Mouse (Mus musculus) midbrain, postnatal 0 days (tissue): Measurements from ENCODE around the gene Ano2. TPM values are rescaled to one million over a fixed set of nuclear protein-coding genes. Genes with fewer than 3 reads are reported as not detected.

Experiments used
- ATAC-seq: fragments of 200-750 bp; cut with Nextera tagmentation; 2 replicates; pipeline ENCODE4 v1.8.0; 2017; ENCODE audit warnings: moderate number of reproducible peaks, mild to moderate bottlenecking, moderate TSS enrichment, moderate library complexity; ENCODE audit not compliant: low FRiP score
- DNase-seq: peaks from one replicate; pipeline ENCODE4 v3.0.0-alpha.2; 2015; ENCODE audit warnings: low spot score
- H3K27ac ChIP-seq: fragments of 300-500 bp; sonication (generic); 2 replicates; pipeline ENCODE4 v1.5.1; 2014; ENCODE audit warnings: low read depth, mild to moderate bottlenecking, low read length, mixed read lengths
- H3K27me3 ChIP-seq: fragments of 300-500 bp; sonication (generic); 2 replicates; pipeline ENCODE4 v1.6.1; 2014; ENCODE audit warnings: low read length, control low read depth, mixed read lengths; ENCODE audit not compliant: insufficient read depth
- H3K36me3 ChIP-seq: fragments of 300-500 bp; sonication (generic); 2 replicates; pipeline ENCODE4 v1.6.1; 2014; ENCODE audit warnings: low read length, control low read depth, mixed read lengths; ENCODE audit not compliant: insufficient read depth
- H3K4me1 ChIP-seq: fragments of 300-500 bp; sonication (generic); 2 replicates; pipeline ENCODE4 v1.6.1; 2014; ENCODE audit warnings: mild to moderate bottlenecking, control low read depth, antibody characterized with exemption, low read length, mixed read lengths; ENCODE audit not compliant: insufficient read depth
- H3K4me2 ChIP-seq: fragments of 300-500 bp; sonication (generic); 2 replicates; pipeline ENCODE4 v1.6.1; 2014; ENCODE audit warnings: low read depth, mild to moderate bottlenecking, low read length, mixed read lengths; ENCODE audit not compliant: poor library complexity, severe bottlenecking
- H3K4me3 ChIP-seq: fragments of 300-500 bp; sonication (generic); 2 replicates; pipeline ENCODE4 v1.5.1; 2014; ENCODE audit warnings: low read depth, mild to moderate bottlenecking, low read length, moderate library complexity
- H3K9ac ChIP-seq: fragments of 300-500 bp; sonication (generic); replicated peaks from 2 replicates; pipeline ENCODE4 v1.6.1; 2014; ENCODE audit warnings: mild to moderate bottlenecking, low read length, moderate library complexity, mixed read lengths; ENCODE audit not compliant: poor library complexity, severe bottlenecking
- H3K9me3 ChIP-seq: fragments of 300-500 bp; sonication (generic); 2 replicates; pipeline ENCODE4 v1.6.1; 2016; ENCODE audit warnings: low read length, control low read depth
- CTCF ChIP-seq: IDR thresholded peaks from 2 replicates; pipeline ENCODE4 v1.5.1; 2016; ENCODE audit warnings: antibody characterized with exemption, mild to moderate bottlenecking
- WGBS: fragments of 180-500 bp; shearing (Covaris S2); extraction: QIAGEN DNeasy Blood & Tissue Kit; methylation state at CpG from one replicate; pipeline ENCODE4 v1.1.7; 2014; 5-methylcytosine and 5-hydroxymethylcytosine counted together
- polyA plus RNA-seq: library from polyadenylated mRNA; unstranded; fragments of >200 nt; fragmentation: Nextera tagmentation; extraction: Ambion mirVana; gene quantifications from 2 replicates; pipeline ENCODE4 v1.2.1, GENCODE M21; 2015
- total RNA-seq: library from RNA; depleted of rRNA; stranded (reverse); fragments of >200 nt; gene quantifications from 2 replicates; pipeline ENCODE4 v1.2.3, GENCODE M21; 2014

Ano2 gene
- total and polyA plus RNA-seq, 2 experiments from 2014 or later = 0.77 to 0.98 TPM

DNA sequence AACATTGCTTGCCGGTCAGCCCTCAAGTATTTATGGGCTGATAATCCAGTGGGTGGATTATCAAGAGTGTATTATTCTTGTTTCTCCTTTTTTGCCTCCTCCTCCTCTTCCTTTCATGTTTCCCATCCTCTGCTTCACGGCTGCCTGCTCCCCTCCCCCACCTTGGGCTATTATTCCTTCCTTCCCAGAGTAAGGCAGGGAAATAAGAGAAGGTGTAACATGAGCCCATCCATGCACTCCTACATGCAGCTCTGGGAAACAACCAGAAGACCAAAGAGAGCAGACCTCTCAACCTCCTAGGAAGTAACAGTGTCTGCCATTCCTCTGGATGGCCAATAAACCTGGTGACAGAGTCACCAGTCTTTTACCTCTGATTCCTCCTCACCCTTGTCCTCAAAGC, 311.6 kb downstream of the Ano2 start:
- no peaks in the 10 kb centered on the region for H3K27me3 ChIP-seq
- H3K36me3 ChIP-seq = no peaks in the 10 kb centered on the region
- H3K27ac ChIP-seq = no peak overlapping the region
- WGBS = 20% methylated on average over 2 of the region's 2 CpGs
- no peak overlapping the region for H3K9ac ChIP-seq
- no peaks in the 10 kb centered on the region for H3K4me1 ChIP-seq
- ATAC-seq (no peak), DNase-seq (no peak)
- no peaks in the 10 kb centered on the region for H3K9me3 ChIP-seq
- H3K4me3 ChIP-seq = no peak overlapping the region
- no peak overlapping the region for H3K4me2 ChIP-seq
- TF ChIP-seq CTCF = no peak

DNA sequence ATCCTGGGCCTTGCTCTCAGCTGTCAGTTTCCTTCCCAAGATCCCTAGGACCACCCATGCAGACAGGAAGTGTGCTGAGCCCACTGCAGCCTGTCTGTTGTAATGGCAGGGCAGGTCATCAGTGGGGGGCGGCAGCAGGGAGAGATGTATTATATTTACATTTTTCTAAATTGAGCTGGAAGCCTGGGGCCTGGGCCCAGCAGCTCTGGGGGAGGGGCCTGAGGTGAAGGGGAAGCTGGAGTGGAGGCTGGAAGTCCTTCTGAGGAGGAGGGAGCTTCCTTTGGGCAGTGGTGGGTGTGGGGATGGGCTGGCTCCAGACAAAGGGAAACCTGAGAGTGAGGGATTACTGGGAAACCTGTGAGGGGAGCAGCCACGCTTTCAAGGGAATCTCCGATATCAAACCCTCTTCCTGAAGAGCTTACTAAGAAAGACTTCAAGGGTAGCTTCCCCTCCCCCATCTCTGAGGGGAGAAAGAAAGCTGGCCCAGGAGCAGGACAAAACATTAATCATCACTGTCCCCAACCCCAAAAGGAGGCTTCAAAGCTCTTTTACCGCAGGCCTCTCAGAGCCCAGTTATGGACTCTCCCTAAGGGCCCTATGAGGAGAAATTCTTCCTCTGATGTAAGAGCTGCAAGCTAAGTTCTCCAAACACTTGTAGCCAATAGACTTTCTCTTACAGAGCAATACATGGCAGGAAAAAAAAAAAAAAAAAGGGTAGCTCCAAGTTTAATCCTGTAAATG, 313.0 kb downstream of the Ano2 start:
- Histone ChIP-seq H3K9ac (no peak overlapping the region), H3K36me3 (no peaks in the 10 kb centered on the region), H3K4me2 (no peak overlapping the region), H3K27ac (no peak overlapping the region), H3K9me3 (no peaks in the 10 kb centered on the region), H3K4me3 (no peak overlapping the region), H3K27me3 (no peaks in the 10 kb centered on the region), H3K4me1 (no peaks in the 10 kb centered on the region)
- 18% methylated on average over 4 of the region's 4 CpGs for WGBS
- TF ChIP-seq CTCF = no peak
- DNase-seq (no peak), ATAC-seq (no peak)

DNA sequence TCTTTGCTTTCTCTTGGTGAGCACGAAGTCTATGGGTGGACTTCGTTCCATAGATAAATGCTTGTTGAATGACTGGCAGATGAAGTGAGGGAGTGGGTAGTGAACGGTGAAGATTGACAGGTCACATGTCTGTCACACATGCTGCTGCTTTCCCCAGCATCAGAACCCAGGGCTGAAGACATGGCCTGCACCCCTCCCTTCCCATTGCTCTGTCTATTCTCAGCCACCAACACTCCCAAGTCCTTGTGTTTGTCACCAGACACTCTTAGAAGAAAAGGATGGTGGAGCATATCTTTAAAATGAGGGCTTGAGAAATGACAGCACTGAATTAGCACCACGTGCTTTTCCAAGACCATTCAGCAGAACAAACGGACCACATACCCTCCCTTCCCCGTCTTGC, 316.4 kb downstream of the Ano2 start:
- no peaks in the 10 kb centered on the region for H3K9me3 ChIP-seq

DNA sequence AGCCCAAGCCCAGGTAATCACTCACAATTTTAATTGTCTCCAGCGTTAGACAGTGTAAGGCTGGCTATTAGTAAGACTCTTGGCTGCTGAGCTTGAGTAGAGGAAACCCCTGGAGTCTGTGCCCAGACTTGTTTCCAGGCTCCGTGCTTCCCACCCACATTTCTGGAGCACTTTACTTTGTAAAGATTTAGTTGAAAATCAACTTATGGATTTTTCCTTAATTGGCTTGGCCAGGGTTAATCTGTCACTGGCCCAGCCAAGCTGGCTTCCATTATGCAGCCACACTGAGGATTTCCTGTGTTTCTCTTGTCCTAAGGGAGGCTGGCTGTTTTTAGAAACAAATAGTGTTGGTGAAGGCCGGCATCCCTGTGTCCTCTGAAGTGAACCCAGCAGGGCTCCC, 318.9 kb downstream of the Ano2 start:
- DNase-seq = no peak
- H3K9ac ChIP-seq = no peak overlapping the region
- no peak for TF ChIP-seq CTCF
- H3K36me3 ChIP-seq = no peaks in the 10 kb centered on the region
- H3K27ac ChIP-seq = no peak overlapping the region
- H3K4me1 ChIP-seq = no peaks in the 10 kb centered on the region; the same call in 1 of the 2 replicates
- 40% methylated on average over 3 of the region's 3 CpGs for WGBS
- H3K4me2 ChIP-seq = no peak overlapping the region
- no peaks in the 10 kb centered on the region for H3K9me3 ChIP-seq
- no peaks in the 10 kb centered on the region for H3K27me3 ChIP-seq
- ATAC-seq = no peak
- H3K4me3 ChIP-seq = no peak overlapping the region

More for the DNA sequence above, 316.4 kb downstream of the Ano2 start:
- 87% methylated on average over 6 of the region's 6 CpGs for WGBS
- Histone ChIP-seq H3K9ac (no peak overlapping the region), H3K27me3 (no peaks in the 10 kb centered on the region), H3K36me3 (no peaks in the 10 kb centered on the region), H3K4me3 (no peak overlapping the region), H3K27ac (no peak overlapping the region), H3K4me2 (no peak overlapping the region), H3K4me1 (no peaks in the 10 kb centered on the region; the same call in 1 of the 2 replicates)
- TF ChIP-seq CTCF = no peak
- DNase-seq = no peak
- ATAC-seq = no peak

DNA sequence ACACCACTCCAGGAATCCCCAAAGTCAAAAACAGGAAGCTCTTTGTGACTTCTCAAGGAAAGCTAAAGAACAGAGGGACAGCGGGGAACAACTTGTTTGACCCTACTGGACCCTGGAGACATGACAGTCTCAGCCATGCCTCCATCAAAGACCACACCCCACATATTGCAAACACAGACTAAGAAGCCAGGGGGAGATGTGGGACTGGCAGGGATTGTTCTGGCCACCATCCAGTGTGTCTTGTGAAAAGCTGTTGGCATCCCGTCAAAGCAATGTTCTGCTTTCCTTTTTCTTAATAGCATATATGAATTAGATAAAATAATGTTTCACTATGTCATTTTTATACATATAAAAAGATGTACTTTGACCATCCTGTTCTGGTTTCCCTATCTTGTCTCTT, 326.8 kb downstream of the Ano2 start:
- H3K27me3 ChIP-seq = no peaks in the 10 kb centered on the region
- H3K4me3 ChIP-seq = no peak overlapping the region
- H3K4me2 ChIP-seq = no peak overlapping the region
- DNase-seq (peak; percentile 8), ATAC-seq (no peak)
- TF ChIP-seq CTCF = 0 out of 2 replicates have a peak, but pooled peaks have one; percentile 15
- no peak overlapping the region for H3K9ac ChIP-seq
- WGBS = 94% methylated on average over 2 of the region's 2 CpGs
- H3K27ac ChIP-seq = no peak overlapping the region
- no peaks in the 10 kb centered on the region for H3K36me3 ChIP-seq
- H3K9me3 ChIP-seq = no peaks in the 10 kb centered on the region
- H3K4me1 ChIP-seq = no peaks in the 10 kb centered on the region

DNA sequence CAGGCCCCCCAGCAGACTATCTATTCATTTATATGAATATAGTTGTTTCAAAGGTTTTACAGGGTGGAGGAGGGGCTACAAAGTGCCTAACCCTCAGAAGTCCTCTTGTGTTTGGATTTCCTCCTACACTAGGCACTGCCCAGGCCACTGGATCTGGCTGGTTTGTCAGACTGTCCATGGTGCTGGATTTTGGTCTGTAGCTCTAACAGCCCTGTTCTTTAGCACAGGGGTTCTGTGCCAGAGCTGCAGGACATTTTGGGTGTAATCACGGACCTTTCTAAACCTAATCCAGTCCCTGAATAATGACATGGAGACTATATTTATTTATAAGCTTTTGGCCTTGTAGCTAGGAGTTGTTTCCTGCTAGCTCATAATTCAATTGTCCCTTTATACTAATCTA, 328.2 kb downstream of the Ano2 start:
- no peaks in the 10 kb centered on the region for H3K4me1 ChIP-seq
- H3K4me3 ChIP-seq = no peak overlapping the region
- no peak overlapping the region for H3K27ac ChIP-seq
- no peaks in the 10 kb centered on the region for H3K27me3 ChIP-seq
- ATAC-seq (no peak), DNase-seq (no peak)
- H3K36me3 ChIP-seq = no peaks in the 10 kb centered on the region
- WGBS = 59% methylated on average over 1 of the region's 1 CpGs
- no peaks in the 10 kb centered on the region for H3K9me3 ChIP-seq
- no peak for TF ChIP-seq CTCF
- no peak overlapping the region for H3K9ac ChIP-seq
- H3K4me2 ChIP-seq = no peak overlapping the region
